Mouse (Mus musculus): ENCODE measurements at regions not wholly inside any gene's neighbourhood (a gene's known extent, or its start where the extent isn't known, plus 50 kb on each side); places are given as distances from the start of the nearest gene placed in this dataset.
"Not testable (repeated sequence)": the region's sequence is repeated elsewhere in the genome, so short reads cannot be mapped to it uniquely, and the experiment has no call there.

DNA sequence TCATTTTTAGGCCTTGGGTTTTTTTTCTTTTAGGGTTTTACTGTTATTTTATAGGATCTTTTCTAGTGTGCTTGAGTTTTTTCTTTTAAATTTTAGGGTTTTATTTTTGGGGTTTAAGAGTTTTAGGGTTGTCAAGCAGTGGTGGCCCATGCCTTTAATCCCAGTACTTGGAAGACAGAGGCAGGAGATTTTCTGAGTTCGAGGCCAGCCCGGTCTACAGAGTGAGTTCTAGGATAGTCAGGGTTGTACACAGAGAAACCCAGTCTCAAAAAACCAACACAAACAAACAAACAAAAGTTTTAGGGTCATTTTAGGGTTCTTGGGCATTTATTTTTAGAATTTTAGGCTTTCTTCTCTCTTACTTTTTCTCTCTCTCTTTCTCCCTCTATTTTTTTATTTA lies 142.9 kb downstream of the Spin4 start:
- not testable (repeated sequence) for TF ChIP-seq POLR2A (IDR thresholded peaks at IDR 0.05; ENCODE audit: low read depth, low read length); CTCF (IDR thresholded peaks at IDR 0.05; ENCODE audit: extremely low read depth, insufficient read depth, insufficient read length, insufficient replicate concordance)

Data from spleen, adult 2 months (tissue).